Mouse (Mus musculus) embryonic facial prominence, embryonic 10.5 days (tissue): ENCODE measurements around the gene Speer4a. TPM values are rescaled to one million over a fixed set of nuclear protein-coding genes. Genes with fewer than 3 reads are reported as not detected.
"Not testable (repeated sequence)": the region's sequence is repeated elsewhere in the genome, so short reads cannot be mapped to it uniquely, and the experiment has no call there.

Experiments
- DNase-seq: peaks from one replicate; pipeline ENCODE4 v3.0.0-alpha.2; 2017; ENCODE audit warnings: low spot score
- H3K27ac ChIP-seq: fragments of 300-500 bp; sonication (generic); replicated peaks from 2 replicates; pipeline ENCODE4 v1.5.1; 2016; ENCODE audit warnings: mild to moderate bottlenecking
- H3K27me3 ChIP-seq: fragments of 300-500 bp; sonication (generic); replicated peaks from 2 replicates; pipeline ENCODE4 v1.6.1; 2016; ENCODE audit warnings: low read depth, mild to moderate bottlenecking; ENCODE audit not compliant: poor library complexity, severe bottlenecking
- H3K36me3 ChIP-seq: fragments of 300-500 bp; sonication (generic); replicated peaks from 2 replicates; pipeline ENCODE4 v1.6.1; 2016; ENCODE audit warnings: mild to moderate bottlenecking, moderate library complexity
- H3K4me1 ChIP-seq: fragments of 300-500 bp; sonication (generic); 2 replicates; pipeline ENCODE4 v1.6.1; 2016
- H3K4me3 ChIP-seq: fragments of 300-500 bp; sonication (generic); 2 replicates; pipeline ENCODE4 v1.5.1; 2016; ENCODE audit warnings: mild to moderate bottlenecking, moderate library complexity
- H3K9me3 ChIP-seq: fragments of 300-500 bp; sonication (generic); 2 replicates; pipeline ENCODE4 v1.6.1; 2016; ENCODE audit warnings: mild to moderate bottlenecking
- WGBS: fragments of 180-500 bp; shearing (Covaris S2); methylation state at CpG from one replicate; pipeline ENCODE4 v1.1.7; 2016; 5-methylcytosine and 5-hydroxymethylcytosine counted together
- polyA plus RNA-seq: library from polyadenylated mRNA; unstranded; fragments of >200 nt; fragmentation: Nextera tagmentation; extraction: Ambion mirVana; gene quantifications from 2 replicates; pipeline ENCODE4 v1.2.1, GENCODE M21; 2016

The Speer4a gene
- polyA plus RNA-seq, result 0.11 and 0.19 TPM in 2 replicates

DNA sequence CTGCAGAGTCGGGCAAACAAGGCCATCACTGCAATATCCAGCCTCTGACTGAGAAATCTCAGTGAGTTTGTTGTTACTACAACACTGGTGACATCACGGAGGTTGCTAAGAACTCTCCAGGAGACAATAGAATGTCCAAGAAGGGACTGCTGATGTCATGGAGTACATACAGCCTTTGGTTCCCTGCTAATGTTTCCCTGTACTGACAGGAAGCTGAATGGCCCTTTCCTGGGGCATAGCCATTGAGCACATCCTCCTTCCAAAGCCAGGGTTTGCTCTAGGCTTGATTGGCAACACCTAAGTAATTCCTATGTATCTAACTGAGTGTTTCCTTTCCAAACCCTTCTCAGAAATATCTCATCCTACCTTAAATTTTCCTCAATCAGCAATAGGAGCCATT, at the start of gene Speer4a:
TSS of gene Speer4a (minus strand) at position 101 of the 400 bp plus-strand sequence.
- H3K27ac ChIP-seq, DNase-seq, H3K4me1 ChIP-seq, H3K9me3 ChIP-seq, H3K36me3 ChIP-seq, H3K27me3 ChIP-seq, H3K4me3 ChIP-seq: not testable (repeated sequence)
- 84% methylated on average over 2 of the region's 2 CpGs for WGBS

DNA sequence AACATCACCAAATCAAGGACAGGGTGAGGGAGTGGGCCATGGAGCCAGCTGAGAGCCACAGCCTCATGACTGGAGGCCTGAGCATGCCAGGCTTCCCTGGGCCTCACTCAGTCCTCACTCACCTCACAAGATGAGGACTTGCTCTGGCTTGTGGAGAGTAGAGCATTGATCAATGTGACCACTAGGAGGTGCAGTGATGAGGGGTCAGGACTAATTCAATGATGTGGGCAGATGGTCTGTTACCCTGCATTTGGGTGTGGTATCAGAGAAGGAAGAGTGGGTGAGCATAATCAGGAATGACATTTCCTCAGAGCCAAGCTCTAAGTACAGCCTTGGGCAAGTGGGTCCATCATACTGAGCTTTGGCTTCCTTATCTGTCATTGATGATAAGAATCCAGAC, 39.7 kb upstream of the Speer4a start:
- H3K27ac ChIP-seq, H3K4me3 ChIP-seq, DNase-seq, H3K36me3 ChIP-seq, H3K9me3 ChIP-seq, H3K4me1 ChIP-seq, H3K27me3 ChIP-seq: not testable (repeated sequence)

DNA sequence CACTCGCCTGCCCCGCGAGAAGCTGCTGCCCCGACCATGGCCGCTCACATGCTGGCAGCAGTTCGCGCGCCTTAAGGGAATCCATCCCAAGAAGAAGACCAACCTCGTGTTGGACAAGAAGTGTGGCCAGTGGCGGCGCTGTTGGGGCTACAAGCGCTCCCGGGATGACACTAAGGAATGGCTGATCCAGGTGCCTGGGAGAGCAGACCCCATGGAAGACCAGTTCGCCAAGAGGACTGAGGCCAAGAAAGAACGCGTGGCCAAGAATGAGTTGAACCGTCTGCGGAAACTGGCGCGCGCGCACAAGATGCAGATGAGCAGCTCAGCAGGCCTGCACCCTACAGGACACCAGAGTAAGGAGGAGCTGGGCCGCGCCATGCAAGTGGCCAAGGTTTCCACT, 31.4 kb upstream of the Speer4a start:
- Histone ChIP-seq H3K36me3 (no peaks in the 10 kb centered on the region), H3K4me1 (no peaks in the 10 kb centered on the region), H3K27ac (no peak overlapping the region), H3K9me3 (peaks cover 7% of the 10 kb centered on the region; the same call in 1 of the 2 replicates), H3K27me3 (no peaks in the 10 kb centered on the region), H3K4me3 (no peak overlapping the region)
- WGBS, result 87% methylated on average over 24 of the region's 24 CpGs
- DNase-seq, result peak; percentile 6

DNA sequence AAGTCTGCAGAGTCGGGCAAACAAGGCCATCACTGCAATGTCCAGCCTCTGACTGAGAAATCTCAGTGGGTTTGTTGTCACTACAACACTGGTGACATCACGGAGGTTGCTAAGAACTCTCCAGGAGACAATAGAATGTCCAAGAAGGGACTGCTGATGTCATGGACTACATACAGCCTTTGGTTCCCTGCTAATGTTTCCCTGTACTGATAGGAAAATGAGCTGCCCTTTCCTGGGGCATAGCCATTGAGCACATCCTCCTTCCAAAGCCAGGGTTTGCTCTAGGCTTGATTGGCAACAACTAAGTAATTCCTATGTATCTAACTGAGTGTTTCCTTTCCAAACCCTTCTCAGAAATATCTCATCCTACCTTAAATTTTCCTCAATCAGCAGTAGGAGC, 19.1 kb upstream of the Speer4a start, which contains the start of gene Gm7347:
TSS of gene Gm7347 (minus strand) at position 101 of the 400 bp plus-strand sequence.
- not testable (repeated sequence) for DNase-seq, H3K4me1 ChIP-seq, H3K27ac ChIP-seq, H3K4me3 ChIP-seq, H3K27me3 ChIP-seq, H3K9me3 ChIP-seq, H3K36me3 ChIP-seq
- WGBS, result no CpG with 5 or more reads among the region's 2 CpGs

DNA sequence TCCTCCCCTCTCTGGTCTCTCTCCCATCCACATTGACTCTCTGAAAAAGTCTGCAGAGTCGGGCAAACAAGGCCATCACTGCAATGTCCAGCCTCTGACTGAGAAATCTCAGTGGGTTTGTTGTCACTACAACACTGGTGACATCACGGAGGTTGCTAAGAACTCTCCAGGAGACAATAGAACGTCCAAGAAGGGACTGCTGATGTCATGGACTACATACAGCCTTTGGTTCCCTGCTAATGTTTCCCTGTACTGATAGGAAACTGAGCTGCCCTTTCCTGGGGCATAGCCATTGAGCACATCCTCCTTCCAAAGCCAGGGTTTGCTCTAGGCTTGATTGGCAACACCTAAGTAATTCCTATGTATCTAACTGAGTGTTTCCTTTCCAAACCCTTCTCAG, 16.5 kb downstream of the Speer4a start, which contains the start of gene Gm5862:
TSS of gene Gm5862 (minus strand) at position 101 of the 400 bp plus-strand sequence.
- WGBS, result no CpG with 5 or more reads among the region's 3 CpGs
- H3K27ac ChIP-seq, H3K4me1 ChIP-seq, H3K4me3 ChIP-seq, H3K27me3 ChIP-seq, H3K9me3 ChIP-seq, DNase-seq, H3K36me3 ChIP-seq: not testable (repeated sequence)

DNA sequence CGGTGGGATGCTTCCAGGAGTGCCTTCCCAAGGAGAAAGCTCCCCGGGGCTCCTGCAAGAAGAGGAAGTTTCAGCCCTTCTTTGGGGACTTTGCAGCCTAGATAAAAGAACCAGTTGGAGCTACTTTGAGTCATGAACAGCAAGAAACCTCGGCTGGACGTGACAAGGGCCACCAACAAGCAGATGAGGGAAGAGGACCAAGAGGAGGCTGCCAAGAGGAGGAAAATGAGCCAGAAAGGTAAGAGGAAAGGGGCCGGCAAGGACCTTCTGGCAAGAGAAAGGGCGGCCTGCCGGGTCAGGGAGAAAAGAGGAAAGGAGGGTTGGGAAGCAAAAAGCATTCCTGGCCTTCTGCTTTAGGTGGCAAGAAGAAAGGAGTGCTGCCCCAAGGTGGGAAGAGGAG, 31.7 kb downstream of the Speer4a start:
- peaks cover 16% of the 10 kb centered on the region for H3K27me3 ChIP-seq
- WGBS, result 72% methylated on average over 7 of the region's 7 CpGs
- not testable (repeated sequence) for H3K27ac ChIP-seq, H3K36me3 ChIP-seq, H3K4me3 ChIP-seq, H3K4me1 ChIP-seq, H3K9me3 ChIP-seq, DNase-seq

DNA sequence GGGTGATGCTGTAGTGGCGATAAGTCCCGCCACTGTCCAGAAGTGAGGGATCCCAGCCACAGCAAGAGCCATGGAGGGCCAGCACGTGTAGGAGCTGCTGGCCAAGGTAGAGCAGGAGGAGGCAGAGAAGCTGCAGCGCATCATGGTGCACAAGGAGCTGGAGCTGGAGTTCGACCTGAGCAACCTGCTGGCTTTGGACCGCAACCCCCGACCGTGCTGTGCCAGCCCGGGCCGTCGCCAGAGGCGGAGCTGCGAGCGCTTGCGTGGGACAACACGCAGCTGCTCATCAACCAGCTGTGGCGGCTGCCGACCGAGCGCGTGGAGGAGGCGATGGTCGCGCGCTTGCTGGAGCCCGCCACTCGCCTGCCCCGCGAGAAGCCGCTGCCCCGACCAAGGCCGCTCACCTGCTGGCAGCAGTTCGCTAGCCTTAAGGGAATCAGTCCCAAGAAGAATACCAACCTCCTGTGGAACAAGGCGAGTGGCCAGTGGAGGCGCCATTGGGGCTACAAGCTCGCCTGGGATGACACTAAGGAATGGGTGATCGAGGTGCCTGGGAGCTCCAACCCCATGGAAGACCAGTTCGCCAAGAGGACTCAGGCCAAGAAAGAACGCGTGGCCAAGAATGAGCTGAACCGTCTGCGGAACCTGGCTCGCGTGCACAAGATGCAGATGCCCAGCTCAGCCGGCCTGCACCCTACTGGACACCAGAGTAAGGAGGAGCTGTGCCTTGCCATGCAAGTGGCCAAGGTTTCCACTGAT, 32.2 kb downstream of the Speer4a start:
- H3K27ac ChIP-seq, H3K36me3 ChIP-seq, H3K9me3 ChIP-seq, H3K4me1 ChIP-seq: not testable (repeated sequence)
- WGBS, result 17% methylated on average over 45 of the region's 45 CpGs
- Histone ChIP-seq H3K27me3 (peaks cover 16% of the 10 kb centered on the region), H3K4me3 (peak overlapping the region; percentile 47)
- DNase-seq, result peak; percentile 64

DNA sequence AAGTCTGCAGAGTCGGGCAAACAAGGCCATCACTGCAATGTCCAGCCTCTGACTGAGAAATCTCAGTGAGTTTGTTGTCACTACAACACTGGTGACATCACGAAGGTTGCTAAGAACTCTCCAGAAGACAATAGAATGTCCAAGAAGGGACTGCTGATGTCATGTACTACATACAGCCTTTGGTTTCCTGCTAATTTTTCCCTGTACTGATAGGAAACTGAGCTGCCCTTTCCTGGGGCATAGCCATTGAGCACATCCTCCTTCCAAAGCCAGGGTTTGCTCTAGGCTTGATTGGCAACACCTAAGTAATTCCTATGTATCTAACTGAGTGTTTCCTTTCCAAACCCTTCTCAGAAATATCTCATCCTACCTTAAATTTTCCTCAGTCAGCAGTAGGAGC, 34.7 kb downstream of the Speer4a start, which contains the start of gene Gm1979:
TSS of gene Gm1979 (minus strand) at position 101 of the 400 bp plus-strand sequence.
- H3K27me3 ChIP-seq, result peaks cover 16% of the 10 kb centered on the region
- not testable (repeated sequence) for DNase-seq, H3K9me3 ChIP-seq, H3K4me1 ChIP-seq, H3K27ac ChIP-seq, H3K36me3 ChIP-seq, H3K4me3 ChIP-seq
- WGBS, result 95% methylated on average over 1 of the region's 2 CpGs

DNA sequence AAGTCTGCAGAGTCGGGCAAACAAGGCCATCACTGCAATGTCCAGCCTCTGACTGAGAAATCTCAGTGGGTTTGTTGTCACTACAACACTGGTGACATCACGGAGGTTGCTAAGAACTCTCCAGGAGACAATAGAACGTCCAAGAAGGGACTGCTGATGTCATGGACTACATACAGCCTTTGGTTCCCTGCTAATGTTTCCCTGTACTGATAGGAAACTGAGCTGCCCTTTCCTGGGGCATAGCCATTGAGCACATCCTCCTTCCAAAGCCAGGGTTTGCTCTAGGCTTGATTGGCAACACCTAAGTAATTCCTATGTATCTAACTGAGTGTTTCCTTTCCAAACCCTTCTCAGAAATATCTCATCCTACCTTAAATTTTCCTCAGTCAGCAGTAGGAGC, 50.8 kb downstream of the Speer4a start, which contains the start of gene Gm21698:
TSS of gene Gm21698 (minus strand) at position 101 of the 400 bp plus-strand sequence.
- no CpG with 5 or more reads among the region's 3 CpGs for WGBS
- H3K4me1 ChIP-seq, H3K27ac ChIP-seq, H3K9me3 ChIP-seq, DNase-seq, H3K27me3 ChIP-seq, H3K4me3 ChIP-seq, H3K36me3 ChIP-seq: not testable (repeated sequence)

Other genes starting within 250 kb of the Speer4a start
- gene Gm21663, start 97.2 kb downstream of the Speer4a start, polyA plus RNA-seq, result not detected in 2 replicates
- not detected in 2 replicates for gene Gm21671, start 85.1 kb downstream of the Speer4a start, polyA plus RNA-seq
- gene Gm21680, start 66.9 kb downstream of the Speer4a start, polyA plus RNA-seq, result 0.09 and 0.13 TPM in 2 replicates
- gene Gm21698, start 50.9 kb downstream of the Speer4a start, polyA plus RNA-seq, result 0.09 and 0.12 TPM in 2 replicates
- gene Gm1979, start 34.8 kb downstream of the Speer4a start, polyA plus RNA-seq, result 0.09 TPM in 1 of 2 replicates, not detected in the other
- 0.09 TPM in 1 of 2 replicates, not detected in the other for gene Gm5862, start 16.6 kb downstream of the Speer4a start, polyA plus RNA-seq
- gene Gm7347, start 19.0 kb upstream of the Speer4a start, polyA plus RNA-seq, result not detected in 2 replicates
- gene Gm10471, start 49.7 kb upstream of the Speer4a start, polyA plus RNA-seq, result not detected in 2 replicates
- gene 5031410I06Rik, start 65.8 kb upstream of the Speer4a start, polyA plus RNA-seq, result 0.09 and 0.16 TPM in 2 replicates
- 0.06 TPM in 1 of 2 replicates, not detected in the other for gene Gm10220, start 81.9 kb upstream of the Speer4a start, polyA plus RNA-seq
- gene Gm7361, start 218.1 kb upstream of the Speer4a start, polyA plus RNA-seq, result not detected in 2 replicates